Mouse (Mus musculus) forebrain, embryonic 13.5 days (tissue): ENCODE results near the gene Rps15. TPM values are rescaled to one million over a fixed set of nuclear protein-coding genes. Genes with fewer than 3 reads are reported as not detected.
A peak's percentile ranks its signal among the peaks of the same experiment; 100 is the strongest.

Experiments
- ATAC-seq: fragments of 200-750 bp; cut with Nextera tagmentation; 2 replicates; pipeline ENCODE4 v1.8.0; 2017
- H3K27ac ChIP-seq: fragments of 300-500 bp; sonication (generic); 2 replicates; pipeline ENCODE4 v1.5.1; 2015; ENCODE audit warnings: inconsistent platforms, mild to moderate bottlenecking, moderate library complexity
- H3K27me3 ChIP-seq: fragments of 300-500 bp; sonication (generic); 2 replicates; pipeline ENCODE4 v1.6.1; 2015; ENCODE audit warnings: mild to moderate bottlenecking, inconsistent platforms
- H3K36me3 ChIP-seq: fragments of 300-500 bp; sonication (generic); 2 replicates; pipeline ENCODE4 v1.6.1; 2015; ENCODE audit warnings: mild to moderate bottlenecking, inconsistent platforms; ENCODE audit not compliant: poor library complexity, severe bottlenecking
- H3K4me1 ChIP-seq: fragments of 300-500 bp; sonication (generic); 2 replicates; pipeline ENCODE4 v1.6.1; 2015; ENCODE audit warnings: inconsistent platforms
- H3K4me2 ChIP-seq: fragments of 300-500 bp; sonication (generic); 2 replicates; pipeline ENCODE4 v1.6.1; 2015; ENCODE audit warnings: inconsistent platforms, mild to moderate bottlenecking, moderate library complexity
- H3K4me3 ChIP-seq: fragments of 300-500 bp; sonication (generic); 2 replicates; pipeline ENCODE4 v1.5.1; 2015; ENCODE audit warnings: mild to moderate bottlenecking, inconsistent platforms
- H3K9ac ChIP-seq: fragments of 300-500 bp; sonication (generic); 2 replicates; pipeline ENCODE4 v1.6.1; 2015; ENCODE audit warnings: mild to moderate bottlenecking, inconsistent platforms
- H3K9me3 ChIP-seq: fragments of 300-500 bp; sonication (generic); replicated peaks from 2 replicates; pipeline ENCODE4 v1.6.1; 2016; ENCODE audit warnings: inconsistent platforms
- WGBS: fragments of 180-500 bp; shearing (Covaris S2); methylation state at CpG from one replicate; pipeline ENCODE4 v1.1.7; 2015; 5-methylcytosine and 5-hydroxymethylcytosine counted together
- polyA plus RNA-seq: library from polyadenylated mRNA; unstranded; fragments of >200 nt; fragmentation: Nextera tagmentation; extraction: Ambion mirVana; gene quantifications from 2 replicates; pipeline ENCODE4 v1.2.1, GENCODE M21; 2015

Gene Rps15
- polyA plus RNA-seq, 1 experiment from 2014 or later, result 828 TPM

GRCm38 (mm10) chr10:80281921-80282371 is 10.3 kb upstream of the Rps15 start:
- no peak overlapping the region for H3K9ac ChIP-seq
- ATAC-seq, result no peak
- H3K36me3 ChIP-seq, result peaks cover 98% of the 10 kb centered on the region
- H3K9me3 ChIP-seq, result no peaks in the 10 kb centered on the region
- H3K27ac ChIP-seq, result no peak overlapping the region
- no peak overlapping the region for H3K4me2 ChIP-seq
- no peaks in the 10 kb centered on the region for H3K27me3 ChIP-seq
- no peak overlapping the region for H3K4me3 ChIP-seq
- no peaks in the 10 kb centered on the region for H3K4me1 ChIP-seq
- WGBS, result 85% methylated on average over 8 of the region's 8 CpGs

- H3K36me3 ChIP-seq, result peaks cover 98% of the 10 kb centered on the region
- no peaks in the 10 kb centered on the region for H3K4me1 ChIP-seq
- no peaks in the 10 kb centered on the region for H3K9me3 ChIP-seq
- H3K4me3 ChIP-seq, result no peak overlapping the region
- no peak overlapping the region for H3K4me2 ChIP-seq
- WGBS, result 90% methylated on average over 20 of the region's 20 CpGs
- H3K27ac ChIP-seq, result no peak overlapping the region
- no peaks in the 10 kb centered on the region for H3K27me3 ChIP-seq
- no peak for ATAC-seq
- H3K9ac ChIP-seq, result no peak overlapping the region
Observed at GRCm38 (mm10) chr10:80282481-80283441, 9.5 kb upstream of the Rps15 start.

GRCm38 (mm10) chr10:80285222-80286070 is 6.8 kb upstream of the Rps15 start:
- WGBS, result 86% methylated on average over 14 of the region's 15 CpGs
- H3K9me3 ChIP-seq, result no peaks in the 10 kb centered on the region
- no peaks in the 10 kb centered on the region for H3K4me1 ChIP-seq
- H3K36me3 ChIP-seq, result peaks cover 88% of the 10 kb centered on the region
- ATAC-seq, result no peak
- H3K27ac ChIP-seq, result no peak overlapping the region
- H3K27me3 ChIP-seq, result no peaks in the 10 kb centered on the region
- no peak overlapping the region for H3K4me3 ChIP-seq
- H3K9ac ChIP-seq, result no peak overlapping the region
- H3K4me2 ChIP-seq, result no peak overlapping the region

GRCm38 (mm10) chr10:80288097-80288496 is 4.2 kb upstream of the Rps15 start:
- ATAC-seq, result no peak
- no peak overlapping the region for H3K9ac ChIP-seq
- peaks cover 7% of the 10 kb centered on the region for H3K4me1 ChIP-seq
- H3K4me2 ChIP-seq, result no peak overlapping the region
- whole genome bisulfite sequencing, result 92% methylated on average over 12 of the region's 12 CpGs
- no peak overlapping the region for H3K4me3 ChIP-seq
- peak overlapping the region; percentile 25; the same call in 1 of the 2 replicates for H3K27ac ChIP-seq
- no peaks in the 10 kb centered on the region for H3K9me3 ChIP-seq
- peaks cover 62% of the 10 kb centered on the region for H3K36me3 ChIP-seq
- no peaks in the 10 kb centered on the region for H3K27me3 ChIP-seq

- H3K4me3 ChIP-seq, result no peak overlapping the region
- H3K27me3 ChIP-seq, result no peaks in the 10 kb centered on the region
- 70% methylated on average over 8 of the region's 8 CpGs for WGBS
- H3K9ac ChIP-seq, result no peak overlapping the region
- no peak for ATAC-seq
- H3K9me3 ChIP-seq, result no peaks in the 10 kb centered on the region
- peaks cover 13% of the 10 kb centered on the region for H3K4me1 ChIP-seq
- no peak overlapping the region for H3K4me2 ChIP-seq
- H3K27ac ChIP-seq, result peak overlapping the region; percentile 25; the same call in 1 of the 2 replicates
- H3K36me3 ChIP-seq, result peaks cover 61% of the 10 kb centered on the region
Observed at GRCm38 (mm10) chr10:80288657-80289056, 3.6 kb upstream of the Rps15 start.

- peak overlapping the region; percentile 99 for H3K9ac ChIP-seq
- H3K36me3 ChIP-seq, result peaks cover 30% of the 10 kb centered on the region
- ATAC-seq, result no peak
- H3K4me1 ChIP-seq, result peaks cover 60% of the 10 kb centered on the region
- peak overlapping the region; percentile 80 for H3K4me2 ChIP-seq
- H3K27ac ChIP-seq, result peak overlapping the region; percentile 93
- 25% methylated on average over 14 of the region's 14 CpGs for WGBS
- H3K9me3 ChIP-seq, result no peaks in the 10 kb centered on the region
- H3K4me3 ChIP-seq, result peak overlapping the region; percentile 91
- H3K27me3 ChIP-seq, result no peaks in the 10 kb centered on the region
Observed at GRCm38 (mm10) chr10:80293325-80293724, 1.1 kb downstream of the Rps15 start.

GRCm38 (mm10) chr10:80294311-80294710 is 2.1 kb downstream of the Rps15 start:
- no peak overlapping the region for H3K27ac ChIP-seq
- no peaks in the 10 kb centered on the region for H3K9me3 ChIP-seq
- no peak overlapping the region for H3K4me3 ChIP-seq
- 79% methylated on average over 4 of the region's 4 CpGs for WGBS
- peaks cover 21% of the 10 kb centered on the region for H3K36me3 ChIP-seq
- peak overlapping the region; percentile 99 for H3K9ac ChIP-seq
- 0 out of 2 replicates have a peak overlapping the region, but pooled peaks have one; percentile 80 for H3K4me2 ChIP-seq
- H3K4me1 ChIP-seq, result peaks cover 65% of the 10 kb centered on the region
- ATAC-seq, result no peak
- H3K27me3 ChIP-seq, result no peaks in the 10 kb centered on the region

- peak overlapping the region; percentile 99; the same call in 1 of the 2 replicates for H3K9ac ChIP-seq
Observed at GRCm38 (mm10) chr10:80294788-80295303, 2.6 kb downstream of the Rps15 start.

GRCm38 (mm10) chr10:80295618-80296425 is 3.6 kb downstream of the Rps15 start, which contains the start of gene Apc2:
Apc2 (plus strand) TSS chr10:80295977.
- under 1% methylated on average over 26 of the region's 26 CpGs for WGBS
- Histone ChIP-seq H3K27ac (peak within 1 kb of the TSS; percentile 90), H3K9me3 (no peaks in the 10 kb centered on the region), H3K36me3 (peaks cover 20% of the 10 kb centered on the region), H3K27me3 (no peaks in the 10 kb centered on the region), H3K4me1 (peaks cover 80% of the 10 kb centered on the region), H3K4me2 (peak within 1 kb of the TSS; percentile 86), H3K4me3 (peak within 1 kb of the TSS; percentile 73), H3K9ac (peak within 1 kb of the TSS; percentile 99)
- peak; percentile 39 for ATAC-seq

More at GRCm38 (mm10) chr10:80294788-80295303, 2.6 kb downstream of the Rps15 start:
- H3K4me2 ChIP-seq, result 0 out of 2 replicates have a peak overlapping the region, but pooled peaks have one; percentile 86
- H3K36me3 ChIP-seq, result peaks cover 20% of the 10 kb centered on the region
- H3K4me3 ChIP-seq, result no peak overlapping the region
- peaks cover 70% of the 10 kb centered on the region for H3K4me1 ChIP-seq
- WGBS, result 45% methylated on average over 7 of the region's 7 CpGs
- H3K27ac ChIP-seq, result peak overlapping the region; percentile 90; the same call in 1 of the 2 replicates
- no peaks in the 10 kb centered on the region for H3K27me3 ChIP-seq
- H3K9me3 ChIP-seq, result no peaks in the 10 kb centered on the region
- ATAC-seq, result no peak

GRCm38 (mm10) chr10:80296824-80297223 is 4.6 kb downstream of the Rps15 start:
- H3K27me3 ChIP-seq, result no peaks in the 10 kb centered on the region
- WGBS, result 79% methylated on average over 5 of the region's 5 CpGs
- H3K4me1 ChIP-seq, result peaks cover 88% of the 10 kb centered on the region
- H3K9ac ChIP-seq, result peak overlapping the region; percentile 99
- H3K36me3 ChIP-seq, result peaks cover 24% of the 10 kb centered on the region
- ATAC-seq, result no peak
- H3K4me2 ChIP-seq, result peak overlapping the region; percentile 86
- H3K4me3 ChIP-seq, result peak overlapping the region; percentile 73
- no peaks in the 10 kb centered on the region for H3K9me3 ChIP-seq
- peak overlapping the region; percentile 90 for H3K27ac ChIP-seq
